Mouse (Mus musculus): ENCODE results near the gene Gstm7. TPM values are rescaled to one million over a fixed set of nuclear protein-coding genes. Genes with fewer than 3 reads are reported as not detected.
"Not testable (repeated sequence)": the region's sequence is repeated elsewhere in the genome, so short reads cannot be mapped to it uniquely, and the experiment has no call there.

The Gstm7 gene
- total and polyA plus RNA-seq, 3 experiments, result not detected

DNA sequence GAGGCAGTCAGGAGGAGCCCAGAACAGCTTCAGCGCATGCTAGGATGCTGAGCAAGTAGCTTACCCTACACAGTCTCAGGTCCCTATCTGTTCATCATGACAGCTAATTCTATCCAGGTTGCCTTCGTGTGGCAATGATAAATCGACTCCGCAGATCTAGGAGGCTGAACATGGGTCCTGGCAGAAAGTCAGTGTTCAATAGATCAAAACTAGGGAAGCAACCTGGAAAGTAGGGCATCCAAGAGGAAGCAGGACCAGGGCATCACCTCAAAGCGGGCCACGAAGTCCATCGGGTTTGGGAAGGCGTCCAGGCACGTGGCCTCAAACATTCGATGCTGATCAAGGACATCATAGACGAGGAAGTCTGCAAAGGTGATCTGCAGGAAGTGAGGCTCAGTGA lies 18.9 kb upstream of the Gstm7 start:
- H3K4me3 ChIP-seq (replicated peaks in 1 of 3; ENCODE audit: low read depth in 2 of 3, low read length in 2 of 3, poor library complexity in 1 of 3), result no peak overlapping the region
- TF ChIP-seq MAX (IDR thresholded peaks at IDR 0.05; ENCODE audit: low read length) (no peak), PAX5 (IDR thresholded peaks at IDR 0.05; ENCODE audit: low read length) (no peak), HCFC1 (IDR thresholded peaks at IDR 0.05; ENCODE audit: low read depth, low read length) (no peak), E2F4 (IDR thresholded peaks at IDR 0.05; ENCODE audit: insufficient replicate concordance, low read depth, low read length) (no peak), SMC3 (IDR thresholded peaks at IDR 0.05; ENCODE audit: low read depth, low read length) (no peak), MXI1 (IDR thresholded peaks at IDR 0.05; ENCODE audit: low read depth, low read length) (no peak), JUN (IDR thresholded peaks at IDR 0.05; ENCODE audit: insufficient read depth, low read depth, low read length) (no peak)
- peaks cover 4 to 19% of the 10 kb centered on the region in 2 experiments for H3K4me1 ChIP-seq (ENCODE audit: control insufficient read depth in 1 of 2, insufficient read depth in 2 of 2)
- no peaks in the 10 kb centered on the region for H3K79me2 ChIP-seq (replicated peaks; ENCODE audit: control insufficient read depth, extremely low read depth, insufficient read depth, poor library complexity, severe bottlenecking)
- H3K4me2 ChIP-seq (ENCODE audit: insufficient read depth, low read depth, poor library complexity, severe bottlenecking), result no peak overlapping the region
- no peaks in the 10 kb centered on the region for H3K27me3 ChIP-seq (replicated peaks)
- no peak overlapping the region for H3K9ac ChIP-seq (ENCODE audit: insufficient read depth, low read depth)
- no peaks in the 10 kb centered on the region for H3K9me3 ChIP-seq (replicated peaks; ENCODE audit: low read length)
- no peak overlapping the region for H3K27ac ChIP-seq (ENCODE audit: insufficient read depth, low read depth)
- dilution Hi-C loops (cut with MboI; ENCODE audit: extremely low pct_ligation_motif_present, extremely low pct_unique_long_range_greater_than_20kb, low sequenced_read_pairs), result no loop called here
- H3K36me3 ChIP-seq (replicated peaks in 1 of 2; ENCODE audit: control insufficient read depth in 1 of 2, insufficient read depth in 1 of 2, low read length in 1 of 2), result no peaks in the 10 kb centered on the region
- in situ Hi-C loops (cut with MboI; ENCODE audit: low pct_ligation_motif_present, low pct_unique_long_range_greater_than_20kb, low sequenced_read_pairs), result no loop called here
- DNase-seq (ENCODE audit: extremely low read depth), result no peak

DNA sequence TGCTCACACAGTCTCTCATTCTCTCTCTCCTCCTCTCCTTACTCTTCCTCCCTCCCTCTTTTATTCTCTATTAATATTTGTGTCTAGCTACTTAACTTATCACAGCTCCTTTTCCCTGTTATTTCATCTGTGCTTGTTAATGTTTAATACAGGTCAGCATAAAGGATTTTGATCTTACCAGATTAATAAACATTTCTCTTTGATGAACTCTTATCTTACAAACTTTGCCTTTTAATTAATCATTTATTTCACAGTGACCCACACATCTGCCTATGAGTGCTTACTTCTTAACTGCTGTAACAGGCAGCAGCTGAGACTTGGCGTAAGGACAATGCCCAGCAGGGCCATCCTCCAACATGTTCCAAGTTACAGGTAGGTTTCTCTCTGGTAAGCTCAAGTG lies 17.8 kb upstream of the Gstm7 start:
- dilution Hi-C loops (cut with MboI; ENCODE audit: extremely low pct_ligation_motif_present, extremely low pct_unique_long_range_greater_than_20kb, low sequenced_read_pairs); H3K27me3 ChIP-seq (replicated peaks); H3K4me2 ChIP-seq (ENCODE audit: insufficient read depth, low read depth, poor library complexity, severe bottlenecking); H3K36me3 ChIP-seq (replicated peaks in 1 of 2; ENCODE audit: control insufficient read depth in 1 of 2, insufficient read depth in 1 of 2, low read length in 1 of 2); H3K9me3 ChIP-seq (replicated peaks; ENCODE audit: low read length); H3K9ac ChIP-seq (ENCODE audit: insufficient read depth, low read depth); DNase-seq (ENCODE audit: extremely low read depth); H3K27ac ChIP-seq (ENCODE audit: insufficient read depth, low read depth); in situ Hi-C loops (cut with MboI; ENCODE audit: low pct_ligation_motif_present, low pct_unique_long_range_greater_than_20kb, low sequenced_read_pairs); H3K79me2 ChIP-seq (replicated peaks; ENCODE audit: control insufficient read depth, extremely low read depth, insufficient read depth, poor library complexity, severe bottlenecking); H3K4me3 ChIP-seq (replicated peaks in 1 of 3; ENCODE audit: low read depth in 2 of 3, low read length in 2 of 3, poor library complexity in 1 of 3): not testable (repeated sequence)
- H3K4me1 ChIP-seq (ENCODE audit: control insufficient read depth in 1 of 2, insufficient read depth in 2 of 2), result peaks cover 4 to 19% of the 10 kb centered on the region in 2 experiments

DNA sequence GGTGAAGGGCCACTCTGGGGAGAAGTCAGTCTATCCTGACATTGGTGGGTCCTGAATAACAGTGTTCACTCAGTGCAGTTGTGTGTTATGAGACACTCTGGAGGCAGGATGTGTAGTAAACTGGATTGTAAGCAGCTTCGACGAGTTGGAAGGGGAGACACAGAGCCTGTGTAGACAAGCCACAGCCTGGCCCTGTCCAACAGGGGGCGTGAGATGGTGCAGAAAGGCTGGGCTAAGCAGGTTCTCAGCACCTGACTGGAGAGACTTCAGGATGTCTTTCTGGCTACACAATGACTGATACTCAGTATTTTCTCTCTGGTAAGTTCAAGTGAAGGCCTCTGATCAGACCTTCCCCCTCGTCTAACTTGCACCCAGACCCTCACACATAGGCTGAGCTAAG lies 14.1 kb upstream of the Gstm7 start:
- Histone ChIP-seq H3K9ac (ENCODE audit: insufficient read depth, low read depth) (no peak overlapping the region), H3K4me1 (ENCODE audit: control insufficient read depth in 1 of 2, insufficient read depth in 2 of 2) (peaks cover 4 to 9% of the 10 kb centered on the region in 2 experiments; a peak in 3 of 4 replicates), H3K27me3 (replicated peaks) (peaks cover 2% of the 10 kb centered on the region), H3K4me3 (replicated peaks in 1 of 3; ENCODE audit: low read depth in 2 of 3, low read length in 2 of 3, poor library complexity in 1 of 3) (no peak overlapping the region), H3K4me2 (ENCODE audit: insufficient read depth, low read depth, poor library complexity, severe bottlenecking) (no peak overlapping the region), H3K9me3 (replicated peaks; ENCODE audit: low read length) (peaks cover 3% of the 10 kb centered on the region), H3K79me2 (replicated peaks; ENCODE audit: control insufficient read depth, extremely low read depth, insufficient read depth, poor library complexity, severe bottlenecking) (no peaks in the 10 kb centered on the region), H3K36me3 (replicated peaks in 1 of 2; ENCODE audit: control insufficient read depth in 1 of 2, insufficient read depth in 1 of 2, low read length in 1 of 2) (no peaks in the 10 kb centered on the region), H3K27ac (ENCODE audit: insufficient read depth, low read depth) (no peak overlapping the region)
- in situ Hi-C loops (cut with MboI; ENCODE audit: low pct_ligation_motif_present, low pct_unique_long_range_greater_than_20kb, low sequenced_read_pairs), result no loop called here
- no peak for DNase-seq (ENCODE audit: extremely low read depth)
- dilution Hi-C loops (cut with MboI; ENCODE audit: extremely low pct_ligation_motif_present, extremely low pct_unique_long_range_greater_than_20kb, low sequenced_read_pairs), result no loop called here
- no peak for TF ChIP-seq USF1 (IDR thresholded peaks at IDR 0.05; ENCODE audit: low read depth, low read length)
- no peak for TF ChIP-seq POLR2A (IDR thresholded peaks at IDR 0.05; ENCODE audit: low read depth, low read length)
- TF ChIP-seq SMC3 (IDR thresholded peaks at IDR 0.05; ENCODE audit: low read depth, low read length), result peak; percentile 45
- TF ChIP-seq HCFC1 (IDR thresholded peaks at IDR 0.05; ENCODE audit: low read depth, low read length), result no peak
- peak in 1 of 2 experiments; percentile 47; a peak in 2 of 4 replicates for TF ChIP-seq CTCF (conservative IDR thresholded peaks at IDR 0.05 in 1 of 2, IDR thresholded peaks at IDR 0.05 in 1 of 2; ENCODE audit: low read depth in 2 of 2, low read length in 2 of 2)
- TF ChIP-seq MAX (IDR thresholded peaks at IDR 0.05; ENCODE audit: low read length), result no peak
- TF ChIP-seq EP300 (IDR thresholded peaks at IDR 0.05; ENCODE audit: low read length), result no peak
